Mouse (Mus musculus) naive thymus-derived CD4-positive, alpha-beta T cell, adult 2 months (primary cell): ENCODE data around the gene Kdelr2.
A peak's percentile ranks its signal among the peaks of the same experiment; 100 is the strongest.
"Not testable (repeated sequence)": the region's sequence is repeated elsewhere in the genome, so short reads cannot be mapped to it uniquely, and the experiment has no call there.

Experiments
- DNase-seq: peaks from one replicate; pipeline ENCODE4 v3.0.0-alpha.2; 2011; ENCODE audit warnings: low read depth

The Kdelr2 gene

GRCm38 (mm10) chr5:143403221-143404147 is at the start of gene Kdelr2:
Gene Kdelr2, plus strand, starts transcription at chr5:143403838.
- peak; percentile 77 for DNase-seq

GRCm38 (mm10) chr5:143356017-143356416 is 47.6 kb upstream of the Kdelr2 start:
- DNase-seq, result no peak

DNA sequence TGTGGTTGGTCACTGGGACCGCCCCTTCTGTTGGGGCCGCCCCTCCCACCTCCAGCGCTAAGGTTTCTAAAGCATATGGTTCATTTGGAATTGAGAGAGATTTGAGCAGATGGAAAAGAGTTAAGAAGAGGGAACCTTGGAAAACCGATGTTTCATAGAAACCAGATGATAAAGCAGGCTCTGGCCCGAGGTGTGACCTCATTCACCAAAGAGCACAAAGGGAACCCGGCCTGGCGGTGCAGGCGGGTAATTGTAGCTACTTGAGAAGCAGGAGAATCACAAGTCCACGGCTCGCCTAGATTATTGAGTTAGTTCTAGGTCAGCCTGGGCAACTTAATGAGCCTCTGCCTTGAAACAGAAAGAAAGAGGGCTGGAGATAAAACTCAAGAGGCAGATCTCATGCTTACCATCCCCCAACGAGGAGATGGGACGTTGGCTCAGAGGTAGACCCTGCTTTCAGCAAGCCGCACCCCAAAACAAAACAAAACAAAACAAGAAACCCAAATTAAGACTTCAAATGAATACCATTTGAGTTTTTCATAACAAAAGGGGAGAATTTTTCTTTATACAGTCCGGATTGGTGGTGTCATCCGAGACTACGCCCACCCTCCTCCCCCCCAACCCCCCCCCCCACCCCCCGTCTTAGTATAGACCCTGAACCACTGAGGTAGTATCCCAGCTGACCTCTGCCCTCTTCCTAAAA is 46.8 kb upstream of the Kdelr2 start, which contains the start of gene Grid2ip:
Grid2ip (plus strand) TSS at position 653 of the 703 bp plus-strand sequence.
- no peak for DNase-seq

DNA sequence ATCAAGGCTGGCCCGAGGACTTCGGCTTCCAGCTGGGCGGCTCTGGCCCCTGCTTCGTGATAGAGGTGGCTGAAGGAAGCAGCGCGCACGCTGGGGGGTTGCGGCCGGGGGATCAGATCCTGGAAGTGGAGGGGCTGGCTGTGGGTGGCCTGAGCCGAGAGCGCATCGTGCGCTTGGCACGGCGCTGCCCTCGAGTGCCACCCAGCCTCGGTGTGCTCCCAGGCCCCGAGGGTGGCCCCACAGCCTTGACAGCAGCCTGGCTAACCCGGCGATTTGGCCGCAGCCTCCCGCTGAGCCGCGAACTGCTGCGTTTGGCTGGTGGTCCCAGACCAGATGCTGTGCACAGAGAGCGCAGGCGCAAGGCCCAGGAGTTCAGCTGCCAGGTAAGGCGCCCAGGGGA is 46.1 kb upstream of the Kdelr2 start:
- no peak for DNase-seq

DNA sequence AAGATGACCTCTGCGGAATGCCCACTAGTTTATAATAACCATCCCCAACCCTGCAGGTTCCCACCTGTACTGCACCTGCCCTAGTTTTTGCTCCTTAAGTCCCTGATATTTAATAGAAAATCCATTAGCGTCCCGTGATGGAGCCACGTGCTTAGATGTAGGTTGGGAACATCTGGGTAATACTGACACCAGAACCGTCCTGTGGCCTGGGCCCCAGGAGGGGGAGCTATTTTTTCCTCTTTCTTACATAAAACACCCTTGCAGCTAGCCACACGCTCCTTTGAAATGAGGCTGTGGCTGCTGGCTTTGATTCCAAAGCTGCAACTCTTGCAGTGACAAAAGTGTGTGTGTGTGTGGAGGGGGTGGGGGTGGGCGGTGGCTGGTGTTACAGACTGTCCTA is 44.4 kb upstream of the Kdelr2 start:
- no peak for DNase-seq

GRCm38 (mm10) chr5:143360000-143360399 is 43.6 kb upstream of the Kdelr2 start:
- DNase-seq, result no peak

DNA sequence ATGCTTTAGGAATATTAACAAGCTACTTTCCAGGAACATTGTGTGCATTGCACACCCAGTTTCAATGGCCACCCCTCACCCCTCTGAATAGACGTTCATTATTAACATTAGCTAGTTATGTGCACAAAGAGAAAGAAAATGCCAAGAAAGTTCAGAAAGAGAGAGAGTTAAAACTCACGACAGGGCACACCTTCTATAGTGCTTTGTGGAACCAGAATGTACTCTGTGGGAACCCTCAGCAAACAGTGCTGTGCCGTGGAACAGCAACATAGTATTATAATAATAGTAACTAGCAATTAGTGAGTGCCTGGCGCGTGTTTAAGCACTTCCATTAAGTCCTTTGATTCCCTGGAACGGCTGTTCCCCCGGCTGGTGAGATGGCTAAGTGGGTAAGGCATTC is 42.2 kb upstream of the Kdelr2 start:
- DNase-seq, result no peak

DNA sequence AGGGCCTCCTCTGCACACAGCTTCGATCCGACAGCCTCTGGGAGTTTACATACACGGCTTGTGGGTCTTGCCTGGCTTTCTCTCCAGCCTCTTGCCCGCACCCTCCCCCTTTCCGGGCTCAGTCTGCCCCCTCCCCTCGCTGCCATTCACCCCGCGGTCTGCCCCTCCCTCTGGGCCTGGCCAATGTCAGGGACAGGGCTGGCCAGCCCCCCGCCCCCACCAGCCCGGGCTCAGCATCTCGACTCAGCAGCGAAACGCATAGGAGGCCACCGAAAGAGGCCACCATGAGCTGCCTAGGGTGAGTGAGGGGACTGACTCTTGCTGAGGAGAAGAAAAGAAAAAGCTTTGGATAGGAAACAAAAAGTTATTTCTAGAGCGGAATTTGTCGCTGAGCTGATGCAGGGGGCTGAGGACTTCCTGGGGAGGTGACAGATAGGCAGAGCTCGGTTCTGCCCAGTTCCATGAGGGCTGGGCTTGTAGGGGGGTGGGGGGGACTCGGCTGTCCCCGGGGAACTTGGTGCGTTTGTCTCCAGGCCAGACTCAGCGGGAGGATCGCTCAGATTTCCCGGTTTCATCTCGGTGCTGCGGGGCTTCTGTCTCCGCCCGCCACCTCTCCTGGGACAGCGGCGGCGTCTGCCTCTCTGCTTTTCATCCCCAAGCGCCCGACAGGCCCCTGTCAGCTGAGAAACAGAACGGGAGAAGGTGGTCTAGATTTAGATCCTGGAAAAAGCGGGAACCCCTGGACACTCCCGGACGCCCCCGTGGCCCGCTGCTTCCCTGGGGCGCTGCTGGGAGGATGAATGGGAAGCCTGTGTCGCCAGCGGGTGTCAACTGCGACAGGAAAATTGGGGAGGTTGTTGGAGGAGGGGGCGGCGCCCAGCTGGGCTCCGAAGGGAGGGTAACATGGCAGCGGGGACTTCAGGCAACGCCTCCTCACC is 39.7 kb upstream of the Kdelr2 start:
- no peak for DNase-seq

DNA sequence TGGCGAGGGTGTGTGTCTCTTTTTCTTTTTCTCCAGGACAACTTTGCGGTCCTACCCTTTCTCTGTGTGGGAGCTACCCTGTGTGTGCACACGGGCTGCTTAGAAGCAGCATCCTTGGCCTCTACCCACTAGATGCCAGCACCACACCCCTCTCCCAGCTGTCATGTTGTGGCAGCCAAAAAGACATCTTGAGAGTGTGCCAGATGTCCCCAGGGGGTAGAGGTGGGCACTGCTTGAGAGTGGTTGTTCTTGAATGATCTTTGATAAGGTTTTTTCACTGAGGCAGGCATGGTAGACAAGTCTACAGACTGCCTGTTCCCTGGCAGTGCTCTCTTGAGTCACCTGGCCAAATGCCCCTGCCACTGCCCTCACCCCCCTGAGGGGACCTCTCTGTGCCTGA is 35.7 kb upstream of the Kdelr2 start:
- no peak for DNase-seq

DNA sequence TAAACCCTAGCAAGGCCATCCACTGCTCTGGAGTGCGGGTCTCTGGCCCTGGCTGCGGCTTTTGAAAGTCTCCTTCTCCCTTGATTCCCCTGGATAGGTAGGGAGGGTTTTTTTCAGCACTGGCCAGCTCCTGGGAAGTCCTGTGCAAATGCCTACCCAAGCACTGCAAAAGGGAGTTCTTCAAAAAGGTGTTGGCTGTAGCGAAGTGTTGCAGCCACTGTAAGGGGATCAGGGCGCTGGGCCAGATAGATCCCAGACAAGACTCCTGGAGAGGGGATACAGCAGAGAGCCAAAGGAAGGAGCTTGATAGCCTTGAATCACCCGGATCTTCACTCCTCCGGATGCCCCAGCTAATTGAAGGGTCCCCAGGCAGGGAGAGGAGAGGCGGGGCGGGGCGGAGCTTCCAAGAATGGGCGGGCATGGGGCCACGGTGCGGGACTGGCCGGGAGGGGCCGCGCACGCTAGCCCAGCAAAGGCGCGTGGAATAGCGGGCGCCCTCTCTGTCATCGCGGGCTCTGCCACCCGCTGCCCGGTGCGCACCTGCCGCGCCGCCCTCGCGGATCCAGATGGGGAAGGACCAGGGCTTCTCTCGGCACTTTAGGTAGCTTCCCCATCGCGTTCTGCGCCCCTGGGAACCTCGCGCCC is 33.9 kb upstream of the Kdelr2 start:
- DNase-seq, result no peak

GRCm38 (mm10) chr5:143370416-143371145 is 33.1 kb upstream of the Kdelr2 start:
- no peak for DNase-seq

- DNase-seq, result no peak
These were observed 32.5 kb upstream of the Kdelr2 start for GRCm38 (mm10) chr5:143371146-143371510.

- no peak for DNase-seq
These were observed 30.8 kb upstream of the Kdelr2 start for GRCm38 (mm10) chr5:143372818-143373217.

DNA sequence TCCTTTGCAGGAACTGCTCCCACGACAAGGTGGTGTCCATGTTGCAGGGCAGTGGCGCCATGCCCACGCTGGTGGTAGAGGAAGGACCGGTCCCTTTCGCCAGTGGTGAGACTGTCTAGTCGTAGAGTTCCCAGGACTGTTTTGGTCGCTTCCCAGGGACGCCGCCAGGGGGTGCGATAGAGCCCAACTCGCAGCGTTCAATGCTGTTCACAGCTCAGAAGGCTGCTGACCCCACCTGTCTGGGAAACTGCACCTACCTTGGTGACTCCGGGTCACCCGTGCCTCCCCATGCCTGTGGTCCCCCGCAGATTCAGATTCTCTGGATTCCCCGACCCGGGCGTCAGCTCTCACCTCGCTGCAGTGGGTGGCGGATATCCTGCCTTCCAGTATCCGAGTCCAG is 28.4 kb upstream of the Kdelr2 start:
- peak; percentile 40 for DNase-seq

DNA sequence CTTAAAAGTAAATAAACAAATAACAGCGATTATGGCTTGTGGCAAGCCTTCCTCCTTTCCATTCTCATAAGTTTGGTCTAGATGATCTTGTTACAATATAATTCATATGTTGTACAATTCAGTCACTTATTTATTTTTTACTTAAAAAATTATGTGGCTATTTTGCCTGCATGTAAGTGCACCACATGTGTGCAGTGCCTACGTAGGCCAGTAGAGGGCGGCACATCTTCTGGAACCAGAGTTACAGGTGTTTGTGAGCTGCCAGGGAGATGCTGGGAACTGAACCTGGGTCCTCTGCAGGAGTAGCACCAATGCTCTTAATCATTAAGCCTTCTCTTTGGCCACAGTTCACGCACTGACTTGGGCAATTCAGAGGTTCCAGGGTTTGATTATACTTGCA is 27.5 kb upstream of the Kdelr2 start:
- DNase-seq, result no peak

- no peak for DNase-seq
These were observed 16.6 kb upstream of the Kdelr2 start for GRCm38 (mm10) chr5:143386797-143387621.

- DNase-seq, result no peak
These were observed 9.5 kb upstream of the Kdelr2 start for GRCm38 (mm10) chr5:143394184-143394583.

DNA sequence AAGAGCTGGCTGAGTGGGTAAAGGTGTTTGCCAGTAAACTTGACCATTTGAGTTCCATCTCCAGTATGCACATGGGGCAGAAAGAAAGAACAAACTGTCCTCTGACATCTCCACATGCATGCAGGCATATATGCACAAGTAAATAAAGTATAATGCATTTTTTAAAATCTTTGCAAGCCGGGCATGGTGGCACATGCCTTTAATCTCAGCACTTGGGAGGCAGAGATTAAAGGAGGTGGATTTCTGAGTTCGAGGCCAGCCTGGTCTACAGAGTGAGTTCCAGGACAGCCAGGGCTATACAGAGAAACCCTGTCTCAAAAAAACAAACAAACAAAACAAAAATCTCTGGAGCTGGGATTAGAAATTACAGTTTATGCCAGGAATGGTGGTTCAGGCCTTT is 8.7 kb upstream of the Kdelr2 start:
- DNase-seq, result not testable (repeated sequence)

- DNase-seq, result peak; percentile 72
These were observed 8.0 kb upstream of the Kdelr2 start for GRCm38 (mm10) chr5:143395649-143396048.

DNA sequence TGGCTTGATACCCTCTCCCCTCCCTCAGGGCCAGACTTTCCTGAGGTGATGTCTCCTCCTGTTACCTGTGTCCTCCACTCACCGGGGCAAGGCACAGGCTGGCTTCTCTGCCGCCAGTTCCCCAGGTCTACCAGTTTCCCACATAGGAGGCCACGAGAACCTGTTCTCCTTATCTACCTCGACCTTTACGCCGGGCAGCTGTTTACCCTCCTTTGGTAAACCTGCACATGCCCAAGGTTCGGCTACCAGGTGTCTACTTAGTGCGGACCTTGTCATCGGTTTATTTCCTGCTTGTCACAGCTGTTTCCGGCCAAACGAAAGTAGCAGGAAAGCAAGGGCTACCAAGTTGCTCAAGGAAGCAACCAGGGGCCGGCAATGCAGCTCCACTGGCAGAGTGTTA is 3.1 kb upstream of the Kdelr2 start:
- DNase-seq, result no peak
